Mouse (Mus musculus): ENCODE measurements around the gene Ttf2.

The Ttf2 gene

GRCm38 (mm10) chr3:100910621-100911020 is 58.8 kb downstream of the Ttf2 start:
- DNase-seq: peak; percentile 78

- DNase-seq: peak; percentile 24
Observed at GRCm38 (mm10) chr3:100908594-100908993, 60.9 kb downstream of the Ttf2 start.

GRCm38 (mm10) chr3:100906916-100907315 is 62.5 kb downstream of the Ttf2 start:
- DNase-seq: peak; percentile 82

- peak; percentile 85 for DNase-seq
Observed at GRCm38 (mm10) chr3:100906128-100906527, 63.3 kb downstream of the Ttf2 start.

GRCm38 (mm10) chr3:100895500-100895899 is 74.0 kb downstream of the Ttf2 start:
- DNase-seq: peak; percentile 61

- DNase-seq: peak; percentile 57
Observed at GRCm38 (mm10) chr3:100892383-100893335, 76.8 kb downstream of the Ttf2 start.

- peak; percentile 50 for DNase-seq
Observed at GRCm38 (mm10) chr3:100890406-100890805, 79.1 kb downstream of the Ttf2 start.

GRCm38 (mm10) chr3:100889234-100889633 is 80.2 kb downstream of the Ttf2 start:
- peak; percentile 18 for DNase-seq
